Mouse (Mus musculus) intestine, embryonic 14.5 days (tissue): ENCODE measurements around the gene Cap2. TPM values are rescaled to one million over a fixed set of nuclear protein-coding genes. Genes with fewer than 3 reads are reported as not detected.

Experiments
- ATAC-seq: fragments of 200-750 bp; cut with Nextera tagmentation; replicated peaks from 2 replicates; pipeline ENCODE4 v1.8.0; 2017; ENCODE audit warnings: low read depth, moderate number of reproducible peaks, moderate TSS enrichment, moderate library complexity; ENCODE audit not compliant: low FRiP score, low TSS enrichment
- DNase-seq: peaks from one replicate; pipeline ENCODE4 v3.0.0-alpha.2; 2018; ENCODE audit warnings: low spot score
- H3K27ac ChIP-seq: fragments of 300-500 bp; sonication (generic); 2 replicates; pipeline ENCODE4 v1.5.1; 2014; ENCODE audit warnings: low read depth, mild to moderate bottlenecking, control low read depth
- H3K27me3 ChIP-seq: fragments of 300-500 bp; sonication (generic); replicated peaks from 2 replicates; pipeline ENCODE4 v1.6.1; 2014; ENCODE audit warnings: low read length, control low read depth; ENCODE audit not compliant: control insufficient read depth, insufficient read depth
- H3K36me3 ChIP-seq: fragments of 300-500 bp; sonication (generic); 2 replicates; pipeline ENCODE4 v1.6.1; 2014; ENCODE audit warnings: low read length, control low read depth; ENCODE audit not compliant: control insufficient read depth, insufficient read depth
- H3K4me1 ChIP-seq: fragments of 300-500 bp; sonication (generic); replicated peaks from 2 replicates; pipeline ENCODE4 v1.6.1; 2014; ENCODE audit warnings: low read length, control low read depth, mixed read lengths; ENCODE audit not compliant: control insufficient read depth, insufficient read depth
- H3K4me2 ChIP-seq: fragments of 300-500 bp; sonication (generic); 2 replicates; pipeline ENCODE4 v1.6.1; 2014; ENCODE audit warnings: low read length
- H3K4me3 ChIP-seq: fragments of 300-500 bp; sonication (generic); 2 replicates; pipeline ENCODE4 v1.5.1; 2014; ENCODE audit warnings: low read depth, low read length, control low read depth, mixed read lengths
- H3K9ac ChIP-seq: fragments of 300-500 bp; sonication (generic); 2 replicates; pipeline ENCODE4 v1.6.1; 2014; ENCODE audit warnings: mild to moderate bottlenecking, low read length
- H3K9me3 ChIP-seq: fragments of 300-500 bp; sonication (generic); 2 replicates; pipeline ENCODE4 v1.6.1; 2016; ENCODE audit warnings: low read length, control low read depth; ENCODE audit not compliant: control insufficient read depth
- WGBS: fragments of 180-500 bp; shearing (Covaris S2); extraction: QIAGEN DNeasy Blood & Tissue Kit; methylation state at CpG from one replicate; pipeline ENCODE4 v1.1.7; 2014; 5-methylcytosine and 5-hydroxymethylcytosine counted together
- polyA plus RNA-seq: library from polyadenylated mRNA; unstranded; fragments of >200 nt; fragmentation: Nextera tagmentation; extraction: Ambion mirVana; gene quantifications from 2 replicates; pipeline ENCODE4 v1.2.1, GENCODE M21; 2014

Gene Cap2
- polyA plus RNA-seq, 1 experiment from 2014 or later, result 9.5 TPM

- WGBS, result 19% methylated on average over 4 of the region's 4 CpGs
- Histone ChIP-seq H3K36me3 (no peaks in the 10 kb centered on the region), H3K9me3 (no peaks in the 10 kb centered on the region), H3K27me3 (no peaks in the 10 kb centered on the region), H3K4me3 (no peak overlapping the region), H3K9ac (0 out of 2 replicates have a peak overlapping the region, but pooled peaks have one; percentile 7), H3K4me1 (peaks cover 6% of the 10 kb centered on the region), H3K27ac (no peak overlapping the region), H3K4me2 (no peak overlapping the region)
- ATAC-seq (no peak), DNase-seq (no peak)
These were observed 11.0 kb upstream of the Cap2 start for GRCm38 (mm10) chr13:46490644-46491043.

- peak overlapping the region; percentile 59 for H3K4me3 ChIP-seq
- H3K4me1 ChIP-seq, result no peaks in the 10 kb centered on the region
- no peaks in the 10 kb centered on the region for H3K9me3 ChIP-seq
- H3K36me3 ChIP-seq, result no peaks in the 10 kb centered on the region
- DNase-seq (peak; percentile 71), ATAC-seq (peak; percentile 36; the same call in 1 of the 2 replicates)
- 5% methylated on average over 19 of the region's 20 CpGs for WGBS
- peak overlapping the region; percentile 47; the same call in 1 of the 2 replicates for H3K27ac ChIP-seq
- H3K9ac ChIP-seq, result peak overlapping the region; percentile 54
- H3K4me2 ChIP-seq, result peak overlapping the region; percentile 76
- 0 out of 2 replicates have a peak, but pooled peaks cover 2% of the 10 kb centered on the region for H3K27me3 ChIP-seq
These were observed 793 bp downstream of the Cap2 start for GRCm38 (mm10) chr13:46502390-46502891.

- Histone ChIP-seq H3K4me3 (no peak overlapping the region), H3K9ac (no peak overlapping the region), H3K27me3 (no peaks in the 10 kb centered on the region), H3K36me3 (no peaks in the 10 kb centered on the region), H3K4me1 (no peaks in the 10 kb centered on the region), H3K27ac (no peak overlapping the region), H3K4me2 (no peak overlapping the region), H3K9me3 (no peaks in the 10 kb centered on the region)
- WGBS, result 78% methylated on average over 7 of the region's 7 CpGs
- DNase-seq (no peak), ATAC-seq (no peak)
These were observed 6.3 kb downstream of the Cap2 start for GRCm38 (mm10) chr13:46507944-46508343.

- Histone ChIP-seq H3K27me3 (no peaks in the 10 kb centered on the region), H3K9me3 (no peaks in the 10 kb centered on the region)
- WGBS, result 74% methylated on average over 4 of the region's 4 CpGs
These were observed 7.2 kb downstream of the Cap2 start for GRCm38 (mm10) chr13:46508823-46509222.

GRCm38 (mm10) chr13:46510460-46510859 lies 8.8 kb downstream of the Cap2 start:
- Histone ChIP-seq H3K9me3 (no peaks in the 10 kb centered on the region), H3K27ac (no peak overlapping the region), H3K4me2 (no peak overlapping the region), H3K9ac (no peak overlapping the region), H3K36me3 (no peaks in the 10 kb centered on the region), H3K4me3 (no peak overlapping the region), H3K4me1 (no peaks in the 10 kb centered on the region), H3K27me3 (no peaks in the 10 kb centered on the region)
- 93% methylated on average over 7 of the region's 7 CpGs for WGBS
- DNase-seq (no peak), ATAC-seq (no peak)

More at GRCm38 (mm10) chr13:46508823-46509222, 7.2 kb downstream of the Cap2 start:
- Histone ChIP-seq H3K36me3 (no peaks in the 10 kb centered on the region), H3K27ac (no peak overlapping the region), H3K9ac (no peak overlapping the region), H3K4me1 (no peaks in the 10 kb centered on the region), H3K4me3 (no peak overlapping the region), H3K4me2 (no peak overlapping the region)
- ATAC-seq, result no peak
- no peak for DNase-seq

GRCm38 (mm10) chr13:46514484-46514883 lies 12.8 kb downstream of the Cap2 start:
- Histone ChIP-seq H3K9ac (no peak overlapping the region), H3K27me3 (no peaks in the 10 kb centered on the region), H3K4me1 (no peaks in the 10 kb centered on the region), H3K4me2 (no peak overlapping the region), H3K36me3 (no peaks in the 10 kb centered on the region), H3K9me3 (no peaks in the 10 kb centered on the region), H3K4me3 (no peak overlapping the region), H3K27ac (no peak overlapping the region)
- ATAC-seq (no peak), DNase-seq (no peak)
- 93% methylated on average over 10 of the region's 10 CpGs for WGBS

- no peaks in the 10 kb centered on the region for H3K27me3 ChIP-seq
- no peaks in the 10 kb centered on the region for H3K36me3 ChIP-seq
- H3K9me3 ChIP-seq, result no peaks in the 10 kb centered on the region
- no peak overlapping the region for H3K27ac ChIP-seq
- no peak overlapping the region for H3K9ac ChIP-seq
- ATAC-seq (no peak), DNase-seq (no peak)
- H3K4me3 ChIP-seq, result no peak overlapping the region
- 82% methylated on average over 9 of the region's 9 CpGs for WGBS
- no peak overlapping the region for H3K4me2 ChIP-seq
- H3K4me1 ChIP-seq, result no peaks in the 10 kb centered on the region
These were observed 13.5 kb downstream of the Cap2 start for GRCm38 (mm10) chr13:46515120-46515523.

GRCm38 (mm10) chr13:46515524-46515923 lies 13.9 kb downstream of the Cap2 start:
- DNase-seq (no peak), ATAC-seq (no peak)
- no peak overlapping the region for H3K9ac ChIP-seq
- H3K9me3 ChIP-seq, result no peaks in the 10 kb centered on the region
- no peaks in the 10 kb centered on the region for H3K4me1 ChIP-seq
- H3K27me3 ChIP-seq, result no peaks in the 10 kb centered on the region
- no peaks in the 10 kb centered on the region for H3K36me3 ChIP-seq
- H3K4me3 ChIP-seq, result no peak overlapping the region
- 85% methylated on average over 10 of the region's 10 CpGs for WGBS
- no peak overlapping the region for H3K4me2 ChIP-seq
- H3K27ac ChIP-seq, result no peak overlapping the region

GRCm38 (mm10) chr13:46516183-46516582 lies 14.5 kb downstream of the Cap2 start:
- no peak overlapping the region for H3K4me2 ChIP-seq
- WGBS, result 73% methylated on average over 7 of the region's 7 CpGs
- no peak for ATAC-seq
- no peak overlapping the region for H3K27ac ChIP-seq
- H3K27me3 ChIP-seq, result no peaks in the 10 kb centered on the region
- no peaks in the 10 kb centered on the region for H3K9me3 ChIP-seq
- no peak overlapping the region for H3K4me3 ChIP-seq
- H3K36me3 ChIP-seq, result no peaks in the 10 kb centered on the region
- DNase-seq, result no peak
- H3K9ac ChIP-seq, result no peak overlapping the region
- H3K4me1 ChIP-seq, result no peaks in the 10 kb centered on the region
